Mouse (Mus musculus) liver, postnatal 0 days (tissue): ENCODE data around the gene Brinp3.

ENCODE experiments used
- CTCF ChIP-seq: sonication (generic); IDR thresholded peaks from 2 replicates; pipeline ENCODE4 v1.5.1; 2016; ENCODE audit warnings: antibody characterized with exemption, low read depth
- EP300 ChIP-seq: IDR thresholded peaks from 2 replicates; pipeline ENCODE4 v1.6.1; 2016; ENCODE audit warnings: antibody characterized with exemption, low read depth, mild to moderate bottlenecking

GRCm38 (mm10) chr1:146848892-146849291 is 354.3 kb downstream of the Brinp3 start:
- TF ChIP-seq CTCF: no peak
- no peak for TF ChIP-seq EP300
